In genomic region chr11:101070987-101071386, GRCm38 (mm10) we compare ENCODE assay signal across 12 mouse cellular contexts. TPM values are rescaled to one million over a fixed set of nuclear protein-coding genes. Genes with fewer than 3 reads are reported as not detected.
A peak's percentile ranks its signal among the peaks of the same experiment; 100 is the strongest.
DNase-seq lines count a peak whose midpoint lies in the region; ATAC-seq and TF ChIP-seq lines count a peak whose summit lies in the region.
"Had no signal": no experiment of that assay in that cellular context is flagged by ENCODE, and none has a peak within 500 bp of the region (broad histone marks: within the 10 kb centered on the region; RNA-seq: fewer than 3 reads in every experiment).

No protein-coding gene starts in this region.

- no peaks in the 10 kb centered on the region for H3K36me3 ChIP-seq in hindbrain, embryonic 16.5 days (ENCODE audit: control insufficient read depth, insufficient read depth, low read length)
- no peaks in the 10 kb centered on the region for H3K36me3 ChIP-seq in midbrain, embryonic 16.5 days (ENCODE audit: control insufficient read depth, insufficient read depth, low read length)

- peak overlapping the region; percentile 77 for H3K4me2 ChIP-seq in hindbrain, embryonic 16.5 days (ENCODE audit: low read length)
- H3K4me2 ChIP-seq in midbrain, embryonic 16.5 days (ENCODE audit: low read length): peak overlapping the region; percentile 94

- no peak overlapping the region for H3K27ac ChIP-seq in cerebellum, adult 2 months (ENCODE audit: insufficient read depth, low read length)
- H3K27ac ChIP-seq in hindbrain, embryonic 16.5 days (ENCODE audit: low read depth, low read length): no peak overlapping the region
- H3K27ac ChIP-seq in midbrain, embryonic 16.5 days (ENCODE audit: low read length): no peak overlapping the region

- WGBS in cerebellum, adult 2 months: 7% methylated on average over 6 of the region's 6 CpGs
- whole genome bisulfite sequencing in hindbrain, embryonic 16.5 days: 57% methylated on average over 6 of the region's 6 CpGs
- WGBS in midbrain, embryonic 16.5 days: 76% methylated on average over 6 of the region's 6 CpGs

- H3K4me1 ChIP-seq in cerebellum, adult 2 months (ENCODE audit: control insufficient read depth, insufficient read depth, low read length): peaks cover 11% of the 10 kb centered on the region
- peaks cover 19% of the 10 kb centered on the region for H3K4me1 ChIP-seq in hindbrain, embryonic 16.5 days (ENCODE audit: control insufficient read depth, insufficient read depth, low read depth, low read length)
- peaks cover 13% of the 10 kb centered on the region for H3K4me1 ChIP-seq in midbrain, embryonic 16.5 days (ENCODE audit: control insufficient read depth, insufficient read depth, low read length)

- TF ChIP-seq POLR2A in cerebellum, adult 2 months (IDR thresholded peaks at IDR 0.05; ENCODE audit: borderline replicate concordance, insufficient read depth, low read length): no peak

- DNase-seq in cerebellum, adult 2 months: no peak
- no peak for DNase-seq in cerebellum, adult 8-10 months
- peak; percentile 43 for DNase-seq in left cerebral cortex, postnatal 4 days
- DNase-seq in left cerebral cortex, adult 9 months (ENCODE audit: low spot score in 2 of 2): no peak
- no peak for DNase-seq in spleen, adult 12 weeks (ENCODE audit: low spot score)
- DNase-seq in left cerebral cortex, adult 8-10 months (ENCODE audit: low spot score in 2 of 2): no peak
- DNase-seq: cerebellum, adult 9-10 months; heart, adult 2 months; right cerebral cortex, postnatal 25 days; thymus, postnatal 4 days had no signal

- no peaks in the 10 kb centered on the region for H3K27me3 ChIP-seq in cerebellum, adult 2 months (ENCODE audit: control insufficient read depth, insufficient read depth, low read length)
- no peaks in the 10 kb centered on the region for H3K27me3 ChIP-seq in hindbrain, embryonic 16.5 days (replicated peaks; ENCODE audit: control insufficient read depth, insufficient read depth, low read length)
- no peaks in the 10 kb centered on the region for H3K27me3 ChIP-seq in midbrain, embryonic 16.5 days (ENCODE audit: control insufficient read depth, insufficient read depth, low read depth, low read length)

- no peaks in the 10 kb centered on the region for H3K9me3 ChIP-seq in hindbrain, embryonic 16.5 days (ENCODE audit: control insufficient read depth, low read length)
- H3K9me3 ChIP-seq in midbrain, embryonic 16.5 days (replicated peaks; ENCODE audit: control insufficient read depth, low read length, poor library complexity, severe bottlenecking): no peaks in the 10 kb centered on the region

- no peak for ATAC-seq in hindbrain, embryonic 16.5 days
- ATAC-seq in midbrain, embryonic 16.5 days: no peak; the same call in 1 of the 2 replicates

- no peak for TF ChIP-seq CTCF in cerebellum, adult 2 months (IDR thresholded peaks at IDR 0.05; ENCODE audit: borderline replicate concordance, insufficient read depth, low read depth, low read length)

- no peak overlapping the region for H3K9ac ChIP-seq in hindbrain, embryonic 16.5 days (ENCODE audit: low read depth, low read length)
- peak overlapping the region; percentile 92; the same call in 1 of the 2 replicates for H3K9ac ChIP-seq in midbrain, embryonic 16.5 days (ENCODE audit: low read depth, low read length)

- intact Hi-C loops in left cerebral cortex, postnatal 4 days (cut with DNase I): no loop called here

- peak overlapping the region; percentile 72 for H3K4me3 ChIP-seq in cerebellum, adult 2 months (replicated peaks; ENCODE audit: insufficient read depth, low read depth, low read length)
- H3K4me3 ChIP-seq in hindbrain, embryonic 16.5 days (ENCODE audit: low read length): peak overlapping the region; percentile 64
- H3K4me3 ChIP-seq in midbrain, embryonic 16.5 days (ENCODE audit: low read depth, low read length): peak overlapping the region; percentile 78; the same call in 1 of the 2 replicates

RNA-seq across cellular contexts. Expression of gene Naglu, which starts 1.2 kb away (rescaled TPM):
- polyA plus RNA-seq in cerebellum, adult 2 months (2012; rRNA removed): 12.7 and 15.8 TPM in 2 replicates
- total RNA-seq in left cerebral cortex, postnatal 4 days (2021): 1 to 10 TPM; 8.3 to 9.6 TPM
- 13.8 and 13.9 TPM in 2 replicates for polyA plus RNA-seq in hindbrain, embryonic 16.5 days (2015; fragmentation: Nextera tagmentation; extraction: Ambion mirVana)
- 13.2 and 14.2 TPM in 2 replicates for polyA plus RNA-seq in midbrain, embryonic 16.5 days (2015; fragmentation: Nextera tagmentation; extraction: Ambion mirVana)
- 10 to 100 TPM; 10.4 to 18.5 (median 12.8) TPM for total RNA-seq in left cerebral cortex, adult 8-10 months (2022)

RNA-seq across cellular contexts. Expression of gene Hsd17b1, which starts 7.2 kb away (rescaled TPM):
- polyA plus RNA-seq in cerebellum, adult 2 months (2012; rRNA removed): 0.84 and 0.93 TPM in 2 replicates
- total RNA-seq in left cerebral cortex, postnatal 4 days (2021): under 1 TPM; 0.52 to 0.76 TPM
- 0.26 and 0.50 TPM in 2 replicates for polyA plus RNA-seq in hindbrain, embryonic 16.5 days (2015; fragmentation: Nextera tagmentation; extraction: Ambion mirVana)
- 0.21 and 0.49 TPM in 2 replicates for polyA plus RNA-seq in midbrain, embryonic 16.5 days (2015; fragmentation: Nextera tagmentation; extraction: Ambion mirVana)
- 1 to 10 TPM in 1 of 4 experiments, under 1 TPM in 3; 0.46 to 1.8 (median 0.60) TPM for total RNA-seq in left cerebral cortex, adult 8-10 months (2022)

RNA-seq across cellular contexts. Expression of gene Coasy, which starts 11.4 kb away (rescaled TPM):
- polyA plus RNA-seq in cerebellum, adult 2 months (2012; rRNA removed): 34.1 and 36.7 TPM in 2 replicates
- total RNA-seq in left cerebral cortex, postnatal 4 days (2021): 10 to 100 TPM; 28.3 to 32.0 TPM
- polyA plus RNA-seq in hindbrain, embryonic 16.5 days (2015; fragmentation: Nextera tagmentation; extraction: Ambion mirVana): 42.5 and 45.9 TPM in 2 replicates
- 42.0 and 43.5 TPM in 2 replicates for polyA plus RNA-seq in midbrain, embryonic 16.5 days (2015; fragmentation: Nextera tagmentation; extraction: Ambion mirVana)
- total RNA-seq in left cerebral cortex, adult 8-10 months (2022): 10 to 100 TPM; 20.7 to 26.2 (median 23.7) TPM

RNA-seq across cellular contexts. Expression of gene Mlx, which starts 16.1 kb away (rescaled TPM):
- 54.9 and 55.8 TPM in 2 replicates for polyA plus RNA-seq in cerebellum, adult 2 months (2012; rRNA removed)
- total RNA-seq in left cerebral cortex, postnatal 4 days (2021): 10 to 100 TPM; 39.0 to 47.3 TPM
- polyA plus RNA-seq in hindbrain, embryonic 16.5 days (2015; fragmentation: Nextera tagmentation; extraction: Ambion mirVana): 91.5 and 101 TPM in 2 replicates
- 93.8 and 96.5 TPM in 2 replicates for polyA plus RNA-seq in midbrain, embryonic 16.5 days (2015; fragmentation: Nextera tagmentation; extraction: Ambion mirVana)
- 10 to 100 TPM; 31.1 to 41.9 (median 37.1) TPM for total RNA-seq in left cerebral cortex, adult 8-10 months (2022)

RNA-seq across cellular contexts. Expression of gene Psmc3ip, which starts 24.2 kb away (rescaled TPM):
- polyA plus RNA-seq in cerebellum, adult 2 months (2012; rRNA removed): 4.7 and 5.3 TPM in 2 replicates
- 1 to 10 TPM; 7.7 to 9.1 TPM for total RNA-seq in left cerebral cortex, postnatal 4 days (2021)
- 17.9 and 19.0 TPM in 2 replicates for polyA plus RNA-seq in hindbrain, embryonic 16.5 days (2015; fragmentation: Nextera tagmentation; extraction: Ambion mirVana)
- polyA plus RNA-seq in midbrain, embryonic 16.5 days (2015; fragmentation: Nextera tagmentation; extraction: Ambion mirVana): 15.2 and 17.6 TPM in 2 replicates
- total RNA-seq in left cerebral cortex, adult 8-10 months (2022): 1 to 10 TPM; 2.2 to 4.7 (median 3.8) TPM
